Mouse (Mus musculus) kidney, embryonic 15.5 days (tissue): ENCODE results near the gene Aaed1. TPM values are rescaled to one million over a fixed set of nuclear protein-coding genes. Genes with fewer than 3 reads are reported as not detected.

ENCODE experiments used
- ATAC-seq: fragments of 200-750 bp; cut with Nextera tagmentation; replicated peaks from 2 replicates; pipeline ENCODE4 v1.8.0; 2017; ENCODE audit warnings: moderate TSS enrichment; ENCODE audit not compliant: low FRiP score
- H3K27ac ChIP-seq: fragments of 300-500 bp; sonication (generic); 2 replicates; pipeline ENCODE4 v1.5.1; 2015; ENCODE audit warnings: mild to moderate bottlenecking, inconsistent platforms
- H3K27me3 ChIP-seq: fragments of 300-500 bp; sonication (generic); 2 replicates; pipeline ENCODE4 v1.6.1; 2015; ENCODE audit warnings: inconsistent platforms
- H3K36me3 ChIP-seq: fragments of 300-500 bp; sonication (generic); 2 replicates; pipeline ENCODE4 v1.6.1; 2015; ENCODE audit warnings: inconsistent platforms
- H3K4me1 ChIP-seq: fragments of 300-500 bp; sonication (generic); 2 replicates; pipeline ENCODE4 v1.6.1; 2015; ENCODE audit warnings: inconsistent platforms
- H3K4me2 ChIP-seq: fragments of 300-500 bp; sonication (generic); 2 replicates; pipeline ENCODE4 v1.6.1; 2015; ENCODE audit warnings: moderate library complexity, mild to moderate bottlenecking, inconsistent platforms
- H3K4me3 ChIP-seq: fragments of 300-500 bp; sonication (generic); replicated peaks from 2 replicates; pipeline ENCODE4 v1.5.1; 2015; ENCODE audit warnings: mild to moderate bottlenecking, inconsistent platforms
- H3K9ac ChIP-seq: fragments of 300-500 bp; sonication (generic); 2 replicates; pipeline ENCODE4 v1.6.1; 2015; ENCODE audit warnings: mild to moderate bottlenecking, inconsistent platforms
- H3K9me3 ChIP-seq: fragments of 300-500 bp; sonication (generic); replicated peaks from 2 replicates; pipeline ENCODE4 v1.6.1; 2016; ENCODE audit warnings: inconsistent platforms
- WGBS: fragments of 180-500 bp; shearing (Covaris S2); methylation state at CpG from one replicate; pipeline ENCODE4 v1.1.7; 2015; ENCODE audit warnings: mixed read lengths; 5-methylcytosine and 5-hydroxymethylcytosine counted together
- polyA plus RNA-seq: library from polyadenylated mRNA; unstranded; fragments of >200 nt; fragmentation: Nextera tagmentation; extraction: Ambion mirVana; gene quantifications from 2 replicates; pipeline ENCODE4 v1.2.1, GENCODE M21; 2015

Aaed1 gene
- polyA plus RNA-seq, 1 experiment from 2014 or later: 58.1 TPM

GRCm38 (mm10) chr13:64306078-64306477, 6.4 kb downstream of the Aaed1 start:
- WGBS: 65% methylated on average over 3 of the region's 3 CpGs
- Histone ChIP-seq H3K4me3 (no peak overlapping the region), H3K9ac (no peak overlapping the region), H3K4me1 (peaks cover 18% of the 10 kb centered on the region), H3K9me3 (no peaks in the 10 kb centered on the region), H3K36me3 (peaks cover 39% of the 10 kb centered on the region), H3K27ac (no peak overlapping the region), H3K4me2 (no peak overlapping the region), H3K27me3 (no peaks in the 10 kb centered on the region)
- ATAC-seq: no peak; the same call in 1 of the 2 replicates

GRCm38 (mm10) chr13:64299069-64299468, 13.4 kb downstream of the Aaed1 start:
- no peaks in the 10 kb centered on the region for H3K27me3 ChIP-seq
- WGBS: 92% methylated on average over 1 of the region's 1 CpGs
- ATAC-seq: no peak
- H3K4me2 ChIP-seq: no peak overlapping the region
- no peaks in the 10 kb centered on the region for H3K4me1 ChIP-seq
- no peak overlapping the region for H3K27ac ChIP-seq
- H3K36me3 ChIP-seq: peaks cover 28% of the 10 kb centered on the region
- no peaks in the 10 kb centered on the region for H3K9me3 ChIP-seq
- no peak overlapping the region for H3K9ac ChIP-seq
- H3K4me3 ChIP-seq: no peak overlapping the region

GRCm38 (mm10) chr13:64286791-64287190, 25.7 kb downstream of the Aaed1 start:
- Histone ChIP-seq H3K36me3 (peaks cover 16% of the 10 kb centered on the region), H3K4me1 (peaks cover 9% of the 10 kb centered on the region; the same call in 1 of the 2 replicates), H3K4me2 (no peak overlapping the region), H3K27me3 (no peaks in the 10 kb centered on the region), H3K4me3 (no peak overlapping the region), H3K9me3 (0 out of 2 replicates have a peak, but pooled peaks cover 5% of the 10 kb centered on the region), H3K27ac (no peak overlapping the region), H3K9ac (no peak overlapping the region)
- no peak for ATAC-seq
- 43% methylated on average over 4 of the region's 4 CpGs for WGBS

DNA sequence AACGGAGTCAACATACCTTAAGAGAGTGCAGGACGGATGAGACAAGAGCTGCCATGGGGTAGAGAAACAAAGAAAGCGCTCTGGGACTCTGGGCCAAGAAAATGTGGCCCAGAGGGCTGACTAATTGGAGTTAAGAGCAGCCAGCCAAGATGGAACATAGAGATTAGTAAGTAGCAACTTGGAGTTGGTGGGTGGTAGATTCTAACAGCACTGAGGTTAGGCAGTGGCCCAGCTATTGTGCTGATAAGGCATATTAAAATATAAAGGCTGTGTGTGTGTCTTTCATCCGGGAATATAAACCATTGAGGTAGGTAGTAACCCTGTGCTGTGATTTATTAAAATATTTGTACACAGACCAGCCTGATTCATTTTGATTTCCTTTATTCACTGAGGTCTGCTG, 26.2 kb downstream of the Aaed1 start:
- Histone ChIP-seq H3K9me3 (0 out of 2 replicates have a peak, but pooled peaks cover 5% of the 10 kb centered on the region), H3K4me3 (no peak overlapping the region), H3K36me3 (peaks cover 12% of the 10 kb centered on the region), H3K27me3 (no peaks in the 10 kb centered on the region), H3K27ac (no peak overlapping the region), H3K4me1 (peaks cover 9% of the 10 kb centered on the region; the same call in 1 of the 2 replicates), H3K4me2 (no peak overlapping the region), H3K9ac (no peak overlapping the region)
- no peak for ATAC-seq
- 66% methylated on average over 4 of the region's 4 CpGs for WGBS

DNA sequence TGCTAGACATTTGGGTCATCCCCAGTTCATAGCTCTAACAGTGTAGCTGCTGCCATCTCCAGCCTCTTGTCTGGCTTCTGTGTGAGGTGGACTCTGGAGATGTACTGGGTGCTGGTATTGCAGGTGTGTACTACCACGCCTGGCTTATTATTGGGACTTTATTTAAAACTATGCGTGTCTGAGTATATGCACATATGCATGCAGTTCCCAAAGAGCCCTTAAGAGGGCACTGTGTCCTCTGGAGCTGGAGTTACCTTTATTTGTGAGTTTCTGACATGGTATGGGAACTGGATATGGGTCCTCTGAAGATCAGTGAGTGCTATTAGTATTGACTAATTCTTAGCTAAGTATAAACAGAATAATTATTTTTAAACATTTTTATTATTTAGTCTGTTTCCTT, 27.8 kb downstream of the Aaed1 start:
- Histone ChIP-seq H3K4me3 (no peak overlapping the region), H3K4me1 (peaks cover 9% of the 10 kb centered on the region; the same call in 1 of the 2 replicates), H3K36me3 (peaks cover 3% of the 10 kb centered on the region; the same call in 1 of the 2 replicates), H3K27me3 (no peaks in the 10 kb centered on the region), H3K9ac (no peak overlapping the region), H3K9me3 (0 out of 2 replicates have a peak, but pooled peaks cover 5% of the 10 kb centered on the region), H3K4me2 (no peak overlapping the region), H3K27ac (no peak overlapping the region)
- no peak for ATAC-seq
- 98% methylated on average over 2 of the region's 2 CpGs for WGBS

GRCm38 (mm10) chr13:64280940-64281339, 31.6 kb downstream of the Aaed1 start:
- Histone ChIP-seq H3K36me3 (peaks cover 3% of the 10 kb centered on the region; the same call in 1 of the 2 replicates), H3K27me3 (no peaks in the 10 kb centered on the region), H3K4me3 (no peak overlapping the region), H3K9ac (no peak overlapping the region), H3K9me3 (0 out of 2 replicates have a peak, but pooled peaks cover 5% of the 10 kb centered on the region), H3K4me2 (no peak overlapping the region), H3K4me1 (no peaks in the 10 kb centered on the region), H3K27ac (no peak overlapping the region)
- 85% methylated on average over 5 of the region's 5 CpGs for WGBS
- no peak for ATAC-seq

DNA sequence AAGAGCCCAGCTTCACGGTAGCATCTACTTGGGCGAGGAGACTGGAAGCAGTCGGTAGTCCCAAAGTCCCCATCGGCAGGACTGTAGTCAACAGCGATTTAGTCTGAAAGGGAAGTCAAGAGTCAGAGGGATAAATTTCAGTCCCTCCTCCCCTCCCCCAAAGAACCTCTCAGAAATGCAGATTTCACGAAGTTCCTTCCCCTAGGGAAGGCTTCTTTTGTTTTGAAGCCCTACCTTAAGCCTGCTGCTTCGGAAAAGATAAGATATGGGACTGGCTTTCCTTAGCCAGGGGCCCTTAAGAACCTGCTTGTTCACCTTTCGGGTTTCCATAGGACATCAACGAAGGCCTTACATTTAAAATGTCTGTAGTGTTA, 36.8 kb downstream of the Aaed1 start:
- ATAC-seq: 0 out of 2 replicates have a peak, but pooled peaks have one; percentile 7
- Histone ChIP-seq H3K36me3 (no peaks in the 10 kb centered on the region), H3K27ac (no peak overlapping the region)

GRCm38 (mm10) chr13:64274879-64275753, 37.4 kb downstream of the Aaed1 start, which contains the start of gene Cdc14b:
Gene Cdc14b, minus strand, starts transcription at chr13:64275290.
- Histone ChIP-seq H3K9me3 (no peaks in the 10 kb centered on the region), H3K4me1 (peaks cover 19% of the 10 kb centered on the region), H3K4me3 (peak within 1 kb of the TSS; percentile 74), H3K27ac (no peak within 1 kb of the TSS), H3K4me2 (peak within 1 kb of the TSS; percentile 100), H3K9ac (peak within 1 kb of the TSS; percentile 74), H3K27me3 (peaks cover 3% of the 10 kb centered on the region; the same call in 1 of the 2 replicates), H3K36me3 (no peaks in the 10 kb centered on the region)
- peak; percentile 96 for ATAC-seq
- under 1% methylated on average over 57 of the region's 57 CpGs for WGBS

More for the DNA sequence above, 36.8 kb downstream of the Aaed1 start:
- Histone ChIP-seq H3K9me3 (no peaks in the 10 kb centered on the region), H3K9ac (0 out of 2 replicates have a peak overlapping the region, but pooled peaks have one; percentile 12), H3K4me2 (peak overlapping the region; percentile 100), H3K4me1 (peaks cover 19% of the 10 kb centered on the region), H3K27me3 (peaks cover 3% of the 10 kb centered on the region; the same call in 1 of the 2 replicates), H3K4me3 (peak overlapping the region; percentile 74)
- WGBS: 13% methylated on average over 9 of the region's 9 CpGs

GRCm38 (mm10) chr13:64273891-64274844, 38.3 kb downstream of the Aaed1 start:
- peaks cover 19% of the 10 kb centered on the region for H3K4me1 ChIP-seq

GRCm38 (mm10) chr13:64273352-64273751, 39.2 kb downstream of the Aaed1 start:
- Histone ChIP-seq H3K27me3 (peaks cover 3% of the 10 kb centered on the region; the same call in 1 of the 2 replicates), H3K4me2 (peak overlapping the region; percentile 100), H3K4me3 (peak overlapping the region; percentile 74), H3K9ac (no peak overlapping the region; the same call in 1 of the 2 replicates), H3K4me1 (peaks cover 19% of the 10 kb centered on the region), H3K27ac (no peak overlapping the region), H3K36me3 (no peaks in the 10 kb centered on the region), H3K9me3 (no peaks in the 10 kb centered on the region)
- WGBS: 38% methylated on average over 8 of the region's 8 CpGs
- ATAC-seq: no peak

More at GRCm38 (mm10) chr13:64273891-64274844, 38.3 kb downstream of the Aaed1 start:
- H3K36me3 ChIP-seq: no peaks in the 10 kb centered on the region
- WGBS: under 1% methylated on average over 94 of the region's 95 CpGs
- peak overlapping the region; percentile 74 for H3K9ac ChIP-seq
- peaks cover 3% of the 10 kb centered on the region; the same call in 1 of the 2 replicates for H3K27me3 ChIP-seq
- peak overlapping the region; percentile 100 for H3K4me2 ChIP-seq
- H3K9me3 ChIP-seq: no peaks in the 10 kb centered on the region
- peak overlapping the region; percentile 74 for H3K4me3 ChIP-seq
- peak; percentile 75 for ATAC-seq
- H3K27ac ChIP-seq: no peak overlapping the region

GRCm38 (mm10) chr13:64268384-64268783, 44.1 kb downstream of the Aaed1 start:
- no peak overlapping the region for H3K27ac ChIP-seq
- H3K9me3 ChIP-seq: no peaks in the 10 kb centered on the region
- H3K36me3 ChIP-seq: no peaks in the 10 kb centered on the region
- no peaks in the 10 kb centered on the region; the same call in 1 of the 2 replicates for H3K27me3 ChIP-seq
- peaks cover 3% of the 10 kb centered on the region for H3K4me1 ChIP-seq
- H3K4me3 ChIP-seq: no peak overlapping the region
- ATAC-seq: no peak
- H3K9ac ChIP-seq: no peak overlapping the region
- 47% methylated on average over 4 of the region's 4 CpGs for WGBS
- no peak overlapping the region for H3K4me2 ChIP-seq
